Mouse (Mus musculus) G1E (cell line): Measurements from ENCODE around the gene Gm5129. TPM values are rescaled to one million over a fixed set of nuclear protein-coding genes. Genes with fewer than 3 reads are reported as not detected.
"Not testable (repeated sequence)": the region's sequence is repeated elsewhere in the genome, so short reads cannot be mapped to it uniquely, and the experiment has no call there.

ENCODE experiments used
- ATAC-seq: 2 replicates; pipeline ENCODE4 v1.8.0; 2016; ENCODE audit warnings: mild to moderate bottlenecking; ENCODE audit not compliant: insufficient number of reproducible peaks, poor library complexity, low FRiP score, severe bottlenecking; ENCODE audit errors: extremely low read depth
- DNase-seq: peaks from one replicate; pipeline ENCODE4 v3.0.0; 2012; ENCODE audit warnings: low spot score
- H3K27me3 ChIP-seq: 2 replicates; pipeline ENCODE4 v1.6.1; 2012; ENCODE audit warnings: mild to moderate bottlenecking, low read length, inconsistent platforms; ENCODE audit not compliant: insufficient read depth
- H3K36me3 ChIP-seq: replicated peaks from 2 replicates; pipeline ENCODE3; 2012; ENCODE audit warnings: mild to moderate bottlenecking, inconsistent platforms
- H3K4me1 ChIP-seq: 2 replicates; pipeline ENCODE4 v1.6.1; 2012; ENCODE audit warnings: low read depth, low read length, inconsistent platforms, mixed read lengths; ENCODE audit not compliant: insufficient read depth
- H3K4me3 ChIP-seq: 2 replicates; pipeline ENCODE4 v1.5.1; 2012; ENCODE audit warnings: low read depth, mild to moderate bottlenecking, inconsistent platforms, low read length, moderate library complexity, mixed read lengths
- H3K9me3 ChIP-seq: replicated peaks from 2 replicates; pipeline ENCODE4 v1.6.1; 2012; ENCODE audit warnings: inconsistent platforms
- CTCF ChIP-seq: IDR thresholded peaks from 2 replicates; pipeline ENCODE4 v1.5.1; 2012; ENCODE audit warnings: low read depth, low read length, inconsistent platforms, mixed read lengths
- GATA1 ChIP-seq: IDR thresholded peaks from 2 replicates; pipeline ENCODE4 v1.6.1; 2012; ENCODE audit warnings: borderline replicate concordance, low read length, inconsistent platforms, mixed read lengths
- GATA2 ChIP-seq: IDR thresholded peaks from 2 replicates; pipeline ENCODE4 v1.6.1; 2012; ENCODE audit warnings: low read depth, low read length, inconsistent platforms, borderline replicate concordance
- POLR2AphosphoS5 ChIP-seq: IDR thresholded peaks from 2 replicates; pipeline ENCODE4 v1.6.1; 2012; ENCODE audit warnings: low read depth, low read length, inconsistent platforms; ENCODE audit not compliant: insufficient replicate concordance
- TAL1 ChIP-seq: conservative IDR thresholded peaks from 2 replicates; pipeline ENCODE4 v1.6.1; 2012; ENCODE audit warnings: low read depth, low read length, inconsistent platforms, mixed read lengths
- polyA plus RNA-seq: library from polyadenylated mRNA; stranded (reverse); fragments of >175 nt; gene quantifications from 2 replicates; pipeline ENCODE4 v1.2.3, GENCODE M21; 2012
- total RNA-seq, 2 experiments: library from RNA; stranded (forward) in 1 of 2; stranded (reverse) in 1 of 2; fragments of 200-1000 nt in 1 of 2; fragments of >200 nt in 1 of 2; fragmentation: Nextera tagmentation in 1 of 2; gene quantifications; 2 replicates each; pipeline ENCODE4 v1.2.3; 2014 to 2017

Gm5129 gene
- total and polyA plus RNA-seq, 3 experiments = 1.1 to 1.6 TPM; not detected in 1

DNA sequence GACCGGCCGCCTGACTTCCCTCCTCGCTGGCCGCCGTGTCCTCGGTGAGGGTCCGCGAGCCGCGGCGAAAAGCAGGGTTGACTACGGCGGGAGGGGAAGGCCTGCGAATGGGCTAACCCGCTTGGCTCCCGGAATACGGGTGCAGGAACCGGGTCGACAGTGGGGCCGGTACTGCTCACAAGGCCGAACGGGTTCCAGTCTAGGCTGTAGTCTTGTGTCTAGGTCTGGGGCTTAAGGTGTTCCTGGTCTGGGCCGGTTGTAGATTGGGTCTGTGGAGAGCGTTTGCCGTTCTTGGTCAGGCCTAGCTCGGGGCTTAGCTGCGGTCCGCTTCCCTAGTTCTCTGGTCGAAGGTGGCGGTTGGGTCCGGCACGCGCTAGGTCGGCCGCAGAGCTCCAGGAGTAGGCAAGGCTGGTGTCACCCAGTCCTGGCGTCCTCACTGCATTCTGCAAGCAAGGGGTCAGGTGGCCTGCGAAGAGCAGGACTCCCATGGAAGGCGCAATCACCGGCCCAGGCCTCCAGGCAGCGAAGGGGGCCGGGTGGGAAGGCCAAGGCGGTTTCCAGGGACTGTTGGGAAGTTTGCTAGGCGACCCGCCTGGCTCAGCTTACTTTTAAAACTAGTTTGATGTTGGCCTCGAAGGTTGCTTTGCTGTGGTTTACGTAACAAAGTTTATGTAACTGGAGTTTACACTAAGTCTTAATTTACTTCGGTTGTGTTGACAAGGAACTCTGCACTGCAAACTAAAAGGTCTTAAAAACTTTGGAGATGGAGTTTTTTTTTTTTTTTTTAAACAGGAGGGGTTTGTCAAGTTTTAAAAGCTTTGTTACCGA, 551 bp upstream of the Gm5129 start:
- DNase-seq (peak; percentile 47), ATAC-seq (no peak)
- H3K4me1 ChIP-seq = peaks cover 42% of the 10 kb centered on the region
- H3K4me3 ChIP-seq = peak overlapping the region; percentile 88
- peaks cover 19% of the 10 kb centered on the region for H3K36me3 ChIP-seq
- peaks cover 5% of the 10 kb centered on the region; the same call in 1 of the 2 replicates for H3K27me3 ChIP-seq
- no peaks in the 10 kb centered on the region for H3K9me3 ChIP-seq
- no peak for TF ChIP-seq TAL1

- Histone ChIP-seq H3K4me3 (peak overlapping the region; percentile 88), H3K4me1 (peaks cover 44% of the 10 kb centered on the region), H3K36me3 (peaks cover 12% of the 10 kb centered on the region), H3K27me3 (peaks cover 10% of the 10 kb centered on the region; the same call in 1 of the 2 replicates), H3K9me3 (no peaks in the 10 kb centered on the region)
- DNase-seq = peak; percentile 16
- ATAC-seq = no peak
- TF ChIP-seq CTCF (no peak), POLR2AphosphoS5 (no peak), GATA1 (no peak), TAL1 (no peak), GATA2 (no peak)
These were observed 765 bp downstream of the Gm5129 start for GRCm38 (mm10) chr5:29734831-29735510.

- not testable (repeated sequence) for H3K4me1 ChIP-seq, H3K4me3 ChIP-seq, ATAC-seq, H3K36me3 ChIP-seq, DNase-seq, H3K9me3 ChIP-seq
- H3K27me3 ChIP-seq = peaks cover 18% of the 10 kb centered on the region
These were observed 9.7 kb downstream of the Gm5129 start for GRCm38 (mm10) chr5:29726070-29726469.

GRCm38 (mm10) chr5:29725369-29725768, 10.4 kb downstream of the Gm5129 start:
- 0 out of 2 replicates have a peak, but pooled peaks cover 4% of the 10 kb centered on the region for H3K9me3 ChIP-seq
- no peak for ATAC-seq

DNA sequence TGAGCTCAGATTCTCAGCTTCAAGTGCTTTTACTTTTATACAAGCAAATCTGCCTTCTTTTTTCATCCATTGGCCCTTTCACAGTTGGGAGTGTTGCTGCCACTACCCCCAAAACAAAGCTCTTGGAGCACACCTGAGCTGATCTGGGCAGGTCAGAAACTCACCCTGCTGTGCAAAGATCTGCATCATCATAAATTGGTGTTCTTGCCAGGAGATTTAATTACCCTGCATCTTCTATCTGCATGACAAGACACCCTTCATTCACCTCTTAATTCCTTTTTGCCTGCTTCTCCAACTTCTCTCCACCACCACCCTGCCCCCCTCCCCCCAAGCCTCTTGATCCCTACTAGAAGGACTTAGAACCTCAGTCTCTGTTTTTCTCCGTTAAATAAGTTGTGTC, 14.6 kb downstream of the Gm5129 start:
- DNase-seq (no peak), ATAC-seq (no peak)
- H3K9me3 ChIP-seq = 0 out of 2 replicates have a peak, but pooled peaks cover 4% of the 10 kb centered on the region
- no peaks in the 10 kb centered on the region for H3K36me3 ChIP-seq
- TF ChIP-seq POLR2AphosphoS5 = no peak
- TF ChIP-seq CTCF = no peak
- TF ChIP-seq GATA1 = no peak
- TF ChIP-seq GATA2 = no peak
- no peak for TF ChIP-seq TAL1
- no peak overlapping the region for H3K4me3 ChIP-seq
- no peaks in the 10 kb centered on the region for H3K4me1 ChIP-seq
- peaks cover 26% of the 10 kb centered on the region for H3K27me3 ChIP-seq

More at GRCm38 (mm10) chr5:29725369-29725768, 10.4 kb downstream of the Gm5129 start:
- Histone ChIP-seq H3K36me3 (no peaks in the 10 kb centered on the region), H3K27me3 (peaks cover 15% of the 10 kb centered on the region), H3K4me3 (no peak overlapping the region), H3K4me1 (no peaks in the 10 kb centered on the region)
- no peak for TF ChIP-seq GATA1
- no peak for TF ChIP-seq TAL1
- no peak for TF ChIP-seq POLR2AphosphoS5
- TF ChIP-seq GATA2 = no peak
- TF ChIP-seq CTCF = no peak
- DNase-seq = no peak

- DNase-seq (no peak), ATAC-seq (no peak)
- H3K36me3 ChIP-seq = no peaks in the 10 kb centered on the region
- no peaks in the 10 kb centered on the region for H3K9me3 ChIP-seq
- no peaks in the 10 kb centered on the region for H3K4me1 ChIP-seq
- TF ChIP-seq POLR2AphosphoS5 (no peak), GATA2 (no peak), GATA1 (no peak), TAL1 (no peak), CTCF (no peak)
- no peak overlapping the region for H3K4me3 ChIP-seq
- H3K27me3 ChIP-seq = peaks cover 16% of the 10 kb centered on the region
These were observed 22.8 kb downstream of the Gm5129 start for GRCm38 (mm10) chr5:29712906-29713305.
